Mouse (Mus musculus): ENCODE measurements around the gene Olfr281.

The Olfr281 gene

DNA sequence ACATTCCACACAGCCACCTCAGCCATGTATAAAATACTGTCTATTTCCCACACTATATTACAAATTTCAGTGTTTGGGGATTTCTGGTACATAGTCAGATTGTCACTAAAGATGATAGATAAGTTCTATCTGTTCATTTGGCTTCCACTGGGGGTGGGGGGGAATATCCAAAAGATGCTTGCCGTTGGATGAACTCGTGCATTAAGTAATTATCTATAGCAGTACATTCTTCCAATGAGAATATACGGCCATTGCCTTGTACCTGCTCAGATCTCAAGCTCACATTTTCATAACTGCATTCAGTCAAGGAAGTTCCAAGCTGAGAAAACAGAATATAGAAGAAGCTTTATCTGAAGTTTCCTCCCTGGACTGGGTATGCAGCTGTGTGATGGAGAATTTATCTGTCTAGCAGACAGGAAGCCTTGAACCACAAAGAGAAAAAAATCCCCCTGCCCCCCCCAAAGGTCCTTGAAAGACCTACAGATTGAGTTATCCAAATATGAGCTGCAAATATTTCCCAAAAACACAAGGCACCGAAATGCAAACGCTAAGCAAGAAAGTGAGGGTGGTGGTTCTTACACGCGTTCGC, 34.1 kb downstream of the Olfr281 start:
- DNase-seq = no peak

DNA sequence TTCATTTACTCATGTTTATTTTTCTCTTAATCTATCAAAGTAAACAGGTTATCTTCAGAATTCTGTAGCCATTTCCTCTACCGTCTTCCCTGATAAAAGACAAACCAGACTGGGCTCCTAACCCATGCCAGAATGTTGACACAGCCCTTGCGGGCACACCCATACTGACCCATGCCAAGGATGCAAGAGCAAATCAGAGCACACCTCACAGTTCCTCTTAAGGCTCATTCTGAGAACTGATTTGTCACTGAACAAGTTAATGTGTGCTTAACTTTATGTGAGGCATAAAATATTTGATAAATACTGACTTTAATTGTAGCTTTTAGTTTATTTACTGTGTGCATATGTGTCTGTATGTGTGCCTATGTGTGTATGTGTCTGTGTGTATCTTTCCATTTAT, 38.9 kb downstream of the Olfr281 start:
- peak in 1 of 2 experiments; percentile 45 for DNase-seq

DNA sequence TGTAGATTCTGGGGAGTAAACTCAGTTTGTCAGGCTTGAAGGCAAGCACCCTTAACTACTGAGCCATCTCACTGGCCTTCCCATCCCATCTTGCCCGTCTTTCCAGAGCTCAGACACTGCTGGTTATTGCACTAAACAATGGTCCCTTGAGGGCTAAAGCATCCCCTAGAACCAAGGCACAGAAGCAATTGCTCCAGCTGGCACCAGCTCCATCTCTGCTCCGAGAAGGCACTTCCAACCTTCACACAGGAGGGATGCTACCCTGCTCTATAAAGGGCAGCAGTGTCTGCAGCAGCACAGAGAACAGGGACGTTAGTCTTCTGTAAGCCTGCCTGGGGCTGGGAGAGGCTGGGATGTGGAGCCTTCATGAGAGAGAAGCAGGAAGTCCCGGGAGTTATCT, 39.7 kb downstream of the Olfr281 start, which contains the start of gene Olfr279:
Gene Olfr279, plus strand, starts transcription at position 301 of the 400 bp plus-strand sequence.
- no peak for DNase-seq

DNA sequence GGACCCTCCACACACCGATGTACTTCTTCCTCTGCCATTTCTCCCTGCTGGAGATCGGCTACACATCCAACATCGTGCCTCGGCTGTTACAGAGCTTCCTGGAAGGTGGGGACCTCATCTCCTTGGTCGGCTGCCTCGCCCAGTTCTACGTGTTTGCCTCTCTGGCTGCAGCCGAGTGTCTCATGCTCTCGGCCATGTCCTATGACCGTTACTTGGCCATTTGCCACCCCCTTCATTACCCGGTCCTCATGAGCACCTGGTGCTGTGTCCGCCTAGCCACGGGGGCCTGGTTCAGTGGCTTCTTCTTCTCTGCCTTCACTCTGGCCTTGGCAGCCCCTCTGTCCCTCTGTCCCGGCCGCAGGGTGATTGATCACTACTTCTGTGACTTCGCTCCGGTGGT, 45.2 kb downstream of the Olfr281 start:
- no peak for DNase-seq

DNA sequence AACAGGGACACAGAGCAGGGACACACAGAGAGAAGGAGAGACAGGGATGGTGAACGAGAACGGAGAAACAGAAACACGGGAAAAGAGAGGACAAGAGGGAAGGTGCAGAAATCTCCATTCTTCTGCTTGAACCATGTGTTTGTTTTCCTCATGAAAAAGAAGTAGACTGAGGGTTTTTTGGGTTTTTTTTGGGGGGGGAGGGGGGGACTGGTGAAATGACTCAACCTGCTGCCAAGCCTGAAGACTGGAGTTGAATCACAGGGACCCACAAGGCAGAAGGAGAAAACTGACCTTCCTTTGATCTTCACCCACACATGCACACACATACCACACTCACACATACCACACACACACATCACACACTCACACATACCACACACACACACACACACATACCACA, 50.9 kb downstream of the Olfr281 start:
- no peak for DNase-seq

DNA sequence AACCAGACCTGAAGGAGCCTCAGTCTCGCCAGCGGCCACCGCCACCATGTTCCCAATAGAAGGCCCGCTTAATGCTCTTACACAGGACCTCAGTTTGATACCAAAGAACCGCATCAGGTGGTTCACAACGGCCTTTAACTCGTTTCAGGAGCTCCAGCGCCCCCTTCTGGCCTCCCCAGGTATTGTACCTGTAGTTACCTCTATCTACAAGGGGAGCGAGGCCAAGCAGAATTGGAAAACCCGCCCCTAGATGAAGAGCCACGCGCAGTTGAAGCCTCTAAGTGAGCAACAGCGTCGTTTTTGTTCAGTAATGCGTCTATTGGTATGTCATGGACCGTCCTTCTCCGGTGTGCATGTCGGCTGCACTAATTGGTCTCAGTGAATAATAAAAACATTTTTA, 52.1 kb downstream of the Olfr281 start:
- peak; percentile 55 to 61 for DNase-seq

DNA sequence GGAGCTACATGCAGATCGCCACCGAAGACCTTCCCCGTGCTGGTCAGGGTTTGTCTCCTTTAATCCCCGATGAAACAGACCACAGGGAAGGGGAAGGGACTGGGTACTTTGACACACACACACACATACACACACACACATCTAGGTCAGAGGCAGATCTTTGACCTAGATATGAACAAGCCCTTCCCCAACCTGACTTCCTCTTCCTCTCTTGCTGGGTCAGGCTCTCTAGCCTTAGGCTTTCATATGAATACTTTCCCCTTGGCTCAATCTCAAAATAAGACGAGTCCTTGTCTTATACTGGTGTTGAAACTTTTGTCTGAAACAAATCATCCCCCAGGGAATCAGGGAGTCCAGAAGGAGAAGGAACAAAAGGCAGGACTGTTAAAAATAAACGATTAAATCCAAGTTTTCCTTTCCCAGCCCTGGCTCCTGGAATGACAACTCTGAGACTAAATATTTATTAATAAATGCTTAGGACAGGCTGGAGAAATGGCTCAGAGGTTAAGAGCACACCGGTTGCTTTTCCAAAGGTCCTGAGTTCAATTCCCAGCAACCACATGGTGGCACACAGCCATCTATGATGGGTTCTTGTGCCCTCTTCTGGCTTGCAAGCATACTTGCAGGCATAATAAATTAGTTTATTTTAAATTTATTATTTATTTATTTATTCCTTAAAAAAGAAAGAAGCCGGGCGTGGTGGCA, 54.0 kb downstream of the Olfr281 start:
- no peak for DNase-seq

DNA sequence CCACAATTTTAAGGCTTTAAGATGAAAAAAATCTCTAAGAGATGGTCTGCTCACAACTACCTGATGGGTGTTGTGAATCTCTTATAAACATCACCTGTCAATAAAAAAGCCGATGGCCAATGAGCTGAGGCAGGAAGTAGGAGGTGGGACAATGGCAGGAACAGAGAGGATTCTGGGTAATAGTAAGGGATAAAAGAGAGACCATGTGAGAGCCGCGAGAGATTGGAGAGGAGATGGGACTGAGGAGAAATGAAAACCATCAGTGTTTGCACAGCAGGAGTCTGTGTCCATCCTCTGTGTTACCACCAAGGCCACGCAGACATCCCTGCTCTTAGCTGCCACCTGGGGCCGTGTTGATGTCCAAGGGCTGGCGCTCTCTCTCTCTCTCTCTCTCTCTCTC, 54.9 kb downstream of the Olfr281 start:
- DNase-seq = no peak

DNA sequence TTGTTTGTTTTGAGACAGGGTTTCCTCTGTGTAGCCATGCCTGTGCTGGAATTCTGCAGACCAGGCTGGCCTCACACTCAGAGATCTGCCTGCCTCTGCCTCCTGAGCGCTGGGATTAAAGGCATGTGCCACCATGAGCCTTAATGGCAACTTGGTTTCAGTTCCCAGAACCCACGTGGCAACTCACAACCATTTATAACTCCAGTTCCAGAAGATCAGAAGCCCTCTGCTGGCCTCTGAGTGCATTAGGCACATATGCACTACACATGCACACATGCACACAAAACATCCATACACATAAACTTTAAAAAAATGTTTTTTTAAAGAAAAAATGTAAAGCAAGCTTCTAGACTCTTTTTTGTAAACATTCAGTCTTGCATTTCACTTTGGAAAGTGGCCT, 57.0 kb downstream of the Olfr281 start:
- no peak for DNase-seq

Data from lung, adult 18-20 months (tissue).